Comparison of ENCODE assay signal across 10 mouse cellular contexts in genomic region chr17:66444059-66444700, GRCm38 (mm10). TPM values are rescaled to one million over a fixed set of nuclear protein-coding genes. Genes with fewer than 3 reads are reported as not detected.
A peak's percentile ranks its signal among the peaks of the same experiment; 100 is the strongest.
DNase-seq lines count a peak whose midpoint lies in the region; ATAC-seq and TF ChIP-seq lines count a peak whose summit lies in the region.
"Had no signal": no experiment of that assay in that cellular context is flagged by ENCODE, and none has a peak within 500 bp of the region (broad histone marks: within the 10 kb centered on the region; RNA-seq: fewer than 3 reads in every experiment).

No protein-coding gene starts in this region.

- H3K36me3 ChIP-seq in hindbrain, embryonic 13.5 days = no peaks in the 10 kb centered on the region
- H3K36me3 ChIP-seq in midbrain, embryonic 16.5 days (ENCODE audit: control insufficient read depth, insufficient read depth, low read length) = no peaks in the 10 kb centered on the region
- H3K36me3 ChIP-seq: limb, embryonic 13.5 days had no signal

- no peak overlapping the region for H3K4me3 ChIP-seq in layer of hippocampus, adult 2 months
- peak overlapping the region; percentile 14 for H3K4me3 ChIP-seq in hindbrain, embryonic 13.5 days
- H3K4me3 ChIP-seq in midbrain, embryonic 16.5 days (ENCODE audit: low read depth, low read length) = no peak overlapping the region; the same call in 1 of the 2 replicates
- H3K4me3 ChIP-seq: limb, embryonic 13.5 days had no signal

- peaks cover 80% of the 10 kb centered on the region for H3K4me1 ChIP-seq in hindbrain, embryonic 13.5 days (replicated peaks)
- H3K4me1 ChIP-seq in midbrain, embryonic 16.5 days (ENCODE audit: control insufficient read depth, insufficient read depth, low read length) = peaks cover 61% of the 10 kb centered on the region

- DNase-seq in layer of hippocampus, adult 2 months (ENCODE audit: low spot score in 2 of 2) = no peak
- no peak for DNase-seq in layer of hippocampus, adult 11-12 months (ENCODE audit: low spot score)
- DNase-seq in embryo, embryonic 11 days = peak; percentile 68
- no peak for DNase-seq in frontal cortex, postnatal 36 days (ENCODE audit: low spot score in 2 of 2)
- DNase-seq in kidney, postnatal 10 days = no peak
- DNase-seq: kidney, adult 18-20 months had no signal

- peak; percentile 43; the same call in 1 of the 2 replicates for ATAC-seq in hindbrain, embryonic 13.5 days (ENCODE audit: low FRiP score)
- ATAC-seq in midbrain, embryonic 16.5 days = no peak
- no peak for ATAC-seq in CD4-positive, CD25-positive, alpha-beta regulatory T cell, adult 4 months

- H3K27ac ChIP-seq in layer of hippocampus, adult 2 months = peak overlapping the region; percentile 10; the same call in 1 of the 2 replicates
- H3K27ac ChIP-seq in hindbrain, embryonic 13.5 days = peak overlapping the region; percentile 93
- peak overlapping the region; percentile 39 for H3K27ac ChIP-seq in midbrain, embryonic 16.5 days (ENCODE audit: low read length)
- H3K27ac ChIP-seq: limb, embryonic 13.5 days had no signal

- no peaks in the 10 kb centered on the region for H3K27me3 ChIP-seq in hindbrain, embryonic 13.5 days
- H3K27me3 ChIP-seq in midbrain, embryonic 16.5 days (ENCODE audit: control insufficient read depth, insufficient read depth, low read depth, low read length) = no peaks in the 10 kb centered on the region

- no peaks in the 10 kb centered on the region for H3K9me3 ChIP-seq in hindbrain, embryonic 13.5 days
- H3K9me3 ChIP-seq in midbrain, embryonic 16.5 days (replicated peaks; ENCODE audit: control insufficient read depth, low read length, poor library complexity, severe bottlenecking) = no peaks in the 10 kb centered on the region
- H3K9me3 ChIP-seq: limb, embryonic 13.5 days had no signal

- no peak for TF ChIP-seq CTCF in layer of hippocampus, adult 2 months (conservative IDR thresholded peaks at IDR 0.05)

- peak overlapping the region; percentile 92 for H3K4me2 ChIP-seq in hindbrain, embryonic 13.5 days
- peak overlapping the region; percentile 38 for H3K4me2 ChIP-seq in midbrain, embryonic 16.5 days (ENCODE audit: low read length)
- H3K4me2 ChIP-seq: limb, embryonic 13.5 days had no signal

- H3K9ac ChIP-seq in hindbrain, embryonic 13.5 days = peak overlapping the region; percentile 53
- H3K9ac ChIP-seq in midbrain, embryonic 16.5 days (ENCODE audit: low read depth, low read length) = peak overlapping the region; percentile 53; the same call in 1 of the 2 replicates
- H3K9ac ChIP-seq: limb, embryonic 13.5 days had no signal

- 26% methylated on average over 9 of the region's 9 CpGs for WGBS in hindbrain, embryonic 13.5 days
- WGBS in midbrain, embryonic 16.5 days = 22% methylated on average over 9 of the region's 9 CpGs

RNA-seq across cellular contexts. Expression of gene Mtcl1, which starts 5.4 kb away (rescaled TPM):
- total RNA-seq in layer of hippocampus, adult 2 months (2021) = 10 to 100 TPM; 31.7 to 44.8 TPM
- 50.9 TPM in 2 replicates for polyA plus RNA-seq in hindbrain, embryonic 13.5 days (2015; fragmentation: Nextera tagmentation; extraction: Ambion mirVana)
- 29.4 and 34.7 TPM in 2 replicates for polyA plus RNA-seq in midbrain, embryonic 16.5 days (2015; fragmentation: Nextera tagmentation; extraction: Ambion mirVana)
- under 1 TPM in 1 of 2 experiments, not detected in 1; 0.28 TPM for polyA plus RNA-seq in CD4-positive, CD25-positive, alpha-beta regulatory T cell, adult 4 months (2017; shearing (Covaris generic))

Comparison
In these comparisons a context has a peak if more than half of its experiments do, and no peak if none do; other contexts are left out.
1. H3K27ac ChIP-seq: peak in every context shown above with its lines; median percentile 93 in hindbrain, embryonic 13.5 days; 39 in midbrain, embryonic 16.5 days; 10 in layer of hippocampus, adult 2 months.
2. RNA of gene Mtcl1, which starts 5.4 kb away (polyA plus RNA-seq): 50.9 TPM in hindbrain, embryonic 13.5 days and 29.4 to 34.7 TPM in midbrain, embryonic 16.5 days; 0.28 TPM in CD4-positive, CD25-positive, alpha-beta regulatory T cell, adult 4 months; every median in the first group is over 10 times any median in the second.